Mouse (Mus musculus) bone marrow, adult 2 months (tissue): Measurements from ENCODE around the gene Tmem237. TPM values are rescaled to one million over a fixed set of nuclear protein-coding genes. Genes with fewer than 3 reads are reported as not detected.

Source experiments
- H3K27ac ChIP-seq: fragments of 200-500 bp; 2 replicates; pipeline ENCODE4 v1.5.1; 2012; ENCODE audit warnings: low read depth, mild to moderate bottlenecking, control low read depth, inconsistent platforms, low read length; ENCODE audit not compliant: control insufficient read depth, poor library complexity, insufficient read depth
- H3K4me1 ChIP-seq: fragments of 200-500 bp; 2 replicates; pipeline ENCODE4 v1.6.1; 2011; ENCODE audit warnings: low read length; ENCODE audit not compliant: control insufficient read depth, insufficient read depth
- H3K4me3 ChIP-seq: fragments of 200-500 bp; replicated peaks from 2 replicates; pipeline ENCODE3; 2011; ENCODE audit warnings: mild to moderate bottlenecking, low read depth, low read length, control low read depth; ENCODE audit not compliant: control insufficient read depth
- CTCF ChIP-seq: fragments of 200-500 bp; IDR thresholded peaks from 2 replicates; pipeline ENCODE4 v1.5.1; 2011; ENCODE audit warnings: low read length, control low read depth; ENCODE audit not compliant: control insufficient read depth, insufficient read depth
- POLR2A ChIP-seq: fragments of 200-500 bp; IDR thresholded peaks from 2 replicates; pipeline ENCODE4 v1.6.1; 2011; ENCODE audit warnings: low read depth, mild to moderate bottlenecking, control low read depth, low read length, borderline replicate concordance; ENCODE audit not compliant: control insufficient read depth
- WGBS: fragments of 180-500 bp; shearing (Covaris S2); methylation state at CpG from one replicate; pipeline ENCODE4 v1.1.7; 2018; 5-methylcytosine and 5-hydroxymethylcytosine counted together
- polyA plus RNA-seq: library from polyadenylated mRNA; stranded (reverse); fragments of >200 nt; gene quantifications from 2 replicates; pipeline ENCODE4 v1.2.4, GENCODE M21; 2011; ENCODE audit warnings: low replicate concordance; ENCODE audit not compliant: missing spikeins, insufficient read depth, insufficient read length

The Tmem237 gene
- polyA plus RNA-seq, 1 experiment: 2.3 TPM

- WGBS: 77% methylated on average over 7 of the region's 7 CpGs
- no peaks in the 10 kb centered on the region for H3K4me1 ChIP-seq
Observed at GRCm38 (mm10) chr1:59128879-59129278, 8.7 kb upstream of the Tmem237 start.

DNA sequence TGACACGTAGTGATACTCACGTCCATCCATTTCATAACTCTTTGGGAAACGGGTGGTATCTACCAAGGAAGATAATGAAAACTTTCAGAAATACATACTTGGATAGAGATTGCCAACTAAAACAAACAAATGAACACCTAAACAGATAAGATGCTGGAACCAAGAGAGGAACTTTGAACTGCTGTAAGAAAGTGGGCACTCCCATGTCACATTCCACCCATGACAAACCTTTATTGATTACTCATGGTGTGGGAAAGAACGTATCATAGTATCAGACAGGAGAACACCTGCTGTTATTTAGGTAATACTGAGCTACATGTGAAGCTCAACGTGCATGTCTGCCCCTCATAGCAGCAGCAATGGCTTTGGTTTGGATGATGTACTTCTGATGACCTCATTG is 5.3 kb upstream of the Tmem237 start:
- H3K27ac ChIP-seq: no peak overlapping the region
- no peaks in the 10 kb centered on the region for H3K4me1 ChIP-seq
- no peak overlapping the region for H3K4me3 ChIP-seq
- TF ChIP-seq CTCF: no peak
- no peak for TF ChIP-seq POLR2A
- 79% methylated on average over 5 of the region's 5 CpGs for WGBS

More at GRCm38 (mm10) chr1:59128879-59129278, 8.7 kb upstream of the Tmem237 start:
- Histone ChIP-seq H3K4me3 (no peak overlapping the region), H3K27ac (no peak overlapping the region)
- no peak for TF ChIP-seq POLR2A
- TF ChIP-seq CTCF: no peak

DNA sequence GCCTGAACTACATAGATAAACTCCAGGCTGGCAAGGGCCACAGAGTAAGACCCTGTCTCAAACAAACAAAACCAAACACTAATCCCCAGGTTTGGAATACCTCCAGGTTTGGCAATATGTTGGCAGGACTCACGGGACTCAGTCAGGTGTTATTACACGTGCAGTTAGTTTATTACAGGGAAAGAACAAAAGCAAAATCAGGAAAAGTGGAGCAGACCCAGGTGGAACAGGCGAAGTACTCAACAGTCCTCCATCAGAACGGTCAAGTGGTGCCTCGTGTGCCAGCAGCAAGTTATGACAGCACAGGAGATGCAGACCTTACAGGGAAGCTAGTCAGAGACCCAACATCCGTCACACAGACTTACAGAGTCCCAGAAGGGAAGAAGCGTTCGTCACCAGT is 9.7 kb downstream of the Tmem237 start:
- Histone ChIP-seq H3K4me1 (no peaks in the 10 kb centered on the region), H3K4me3 (no peak overlapping the region), H3K27ac (no peak overlapping the region)
- WGBS: 84% methylated on average over 8 of the region's 8 CpGs
- TF ChIP-seq CTCF: no peak
- no peak for TF ChIP-seq POLR2A

- Histone ChIP-seq H3K4me3 (no peak overlapping the region), H3K27ac (no peak overlapping the region), H3K4me1 (no peaks in the 10 kb centered on the region)
- 83% methylated on average over 6 of the region's 6 CpGs for WGBS
- TF ChIP-seq POLR2A (no peak), CTCF (no peak)
Observed at GRCm38 (mm10) chr1:59102071-59102470, 18.1 kb downstream of the Tmem237 start.

DNA sequence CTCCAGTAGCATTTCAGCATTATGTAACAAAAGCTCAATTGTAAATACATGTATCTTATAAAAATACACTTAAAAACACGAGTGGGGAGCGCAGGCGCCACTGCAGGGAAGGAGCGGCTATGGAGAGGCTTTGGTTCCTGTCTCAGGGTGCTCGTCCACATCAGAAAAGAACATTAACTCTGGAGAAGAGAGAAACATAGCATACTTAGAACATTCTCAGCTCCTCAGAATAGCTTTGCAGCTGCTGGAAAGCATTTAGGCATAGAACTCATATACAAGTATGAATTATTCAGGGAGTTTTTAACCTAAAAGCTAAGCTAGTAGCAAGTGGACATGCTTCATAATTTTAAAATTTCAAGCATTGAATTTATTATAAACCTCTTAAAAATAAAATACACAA is 19.2 kb downstream of the Tmem237 start:
- no peak overlapping the region for H3K27ac ChIP-seq
- TF ChIP-seq POLR2A (no peak), CTCF (no peak)
- H3K4me3 ChIP-seq: no peak overlapping the region
- H3K4me1 ChIP-seq: no peaks in the 10 kb centered on the region
- WGBS: 82% methylated on average over 5 of the region's 5 CpGs

DNA sequence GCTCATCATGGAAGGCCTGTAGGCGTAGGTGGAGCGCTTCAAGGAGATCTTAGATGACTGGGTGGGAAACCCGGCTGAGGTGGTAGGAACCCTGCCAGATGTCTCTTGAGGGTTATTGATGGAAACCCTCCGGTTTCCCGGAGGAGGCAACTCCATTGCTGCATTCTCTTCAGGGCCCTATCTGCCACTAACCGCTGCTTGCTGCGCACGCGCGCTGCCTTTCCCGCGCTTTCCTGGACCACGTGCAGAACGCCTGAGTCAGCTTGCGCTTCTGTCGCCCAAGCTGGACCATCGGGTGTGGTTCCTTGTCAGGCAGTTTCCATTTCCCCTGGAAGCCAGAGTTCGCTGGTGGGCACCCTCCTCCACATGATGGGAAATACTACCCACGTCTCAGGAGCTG is 25.5 kb downstream of the Tmem237 start, which contains the start of gene C2cd6:
C2cd6 (minus strand) TSS at position 196 of the 400 bp plus-strand sequence.
- no peak within 1 kb of the TSS; the same call in 1 of the 2 replicates for H3K27ac ChIP-seq
- no peak for TF ChIP-seq POLR2A
- WGBS: 89% methylated on average over 19 of the region's 19 CpGs
- H3K4me3 ChIP-seq: no peak within 1 kb of the TSS
- no peaks in the 10 kb centered on the region for H3K4me1 ChIP-seq

DNA sequence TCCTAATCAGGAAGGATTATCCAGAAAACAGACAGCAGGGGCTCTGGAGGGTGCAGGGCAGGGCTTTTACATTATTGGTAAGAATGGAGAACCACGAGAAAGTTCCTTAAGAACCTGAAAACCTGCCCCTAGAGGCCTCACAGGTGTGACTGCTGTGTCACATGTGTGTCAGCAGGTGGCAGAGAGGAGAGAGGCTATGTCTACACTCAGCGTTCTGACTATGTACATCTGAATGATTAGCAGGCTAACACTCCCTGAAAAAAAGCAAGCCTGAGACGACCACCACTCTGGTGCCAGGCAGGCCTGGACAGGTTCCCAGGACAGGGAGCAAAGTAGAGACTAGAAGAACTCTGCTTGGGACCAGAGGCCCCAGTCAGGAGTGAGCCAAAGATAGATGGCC is 49.3 kb downstream of the Tmem237 start:
- no peaks in the 10 kb centered on the region for H3K4me1 ChIP-seq
- 9% methylated on average over 3 of the region's 3 CpGs for WGBS
- H3K27ac ChIP-seq: no peak overlapping the region
- no peak overlapping the region for H3K4me3 ChIP-seq
- peak; percentile 34; the same call in 1 of the 2 replicates for TF ChIP-seq CTCF
- TF ChIP-seq POLR2A: no peak

GRCm38 (mm10) chr1:59067976-59068375 is 52.2 kb downstream of the Tmem237 start:
- TF ChIP-seq CTCF (0 out of 2 replicates have a peak, but pooled peaks have one; percentile 6), POLR2A (no peak)

DNA sequence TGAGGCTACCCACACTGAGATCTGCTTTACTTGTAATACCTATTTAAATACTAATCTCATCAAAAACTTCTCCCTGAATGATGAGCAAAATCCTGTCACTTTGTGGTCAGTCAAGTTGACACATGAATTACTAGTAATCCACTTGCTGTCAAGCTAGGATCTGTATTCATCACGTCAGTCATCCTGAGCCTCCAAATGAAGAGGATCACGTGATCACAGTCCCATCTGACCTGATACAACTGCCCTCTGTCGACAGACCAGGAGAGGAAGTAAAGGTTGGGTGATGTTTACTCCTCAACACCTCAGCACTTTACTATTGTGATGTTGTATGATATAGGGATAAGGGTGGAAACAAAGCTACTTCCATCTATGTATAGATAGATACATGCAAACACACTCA is 56.5 kb downstream of the Tmem237 start:
- WGBS: 52% methylated on average over 3 of the region's 3 CpGs
- Histone ChIP-seq H3K4me1 (no peaks in the 10 kb centered on the region), H3K4me3 (no peak overlapping the region), H3K27ac (no peak overlapping the region)
- TF ChIP-seq CTCF (no peak), POLR2A (no peak)

More at GRCm38 (mm10) chr1:59067976-59068375, 52.2 kb downstream of the Tmem237 start:
- H3K4me3 ChIP-seq: no peak overlapping the region
- 39% methylated on average over 3 of the region's 3 CpGs for WGBS
- H3K27ac ChIP-seq: no peak overlapping the region
- H3K4me1 ChIP-seq: no peaks in the 10 kb centered on the region
